Mouse (Mus musculus): ENCODE measurements around the gene Rab40c. TPM values are rescaled to one million over a fixed set of nuclear protein-coding genes. Genes with fewer than 3 reads are reported as not detected.
"Not testable (repeated sequence)": the region's sequence is repeated elsewhere in the genome, so short reads cannot be mapped to it uniquely, and the experiment has no call there.

Rab40c gene
- total RNA-seq, 1 experiment from 2014 or later: 7.0 TPM

GRCm38 (mm10) chr17:25877025-25877424 lies 42.5 kb downstream of the Rab40c start:
- ATAC-seq (replicated peaks; ENCODE audit: low read depth, poor library complexity, severe bottlenecking): no peak

GRCm38 (mm10) chr17:25876347-25876915 lies 43.1 kb downstream of the Rab40c start:
- ATAC-seq (replicated peaks; ENCODE audit: low read depth, poor library complexity, severe bottlenecking): no peak

DNA sequence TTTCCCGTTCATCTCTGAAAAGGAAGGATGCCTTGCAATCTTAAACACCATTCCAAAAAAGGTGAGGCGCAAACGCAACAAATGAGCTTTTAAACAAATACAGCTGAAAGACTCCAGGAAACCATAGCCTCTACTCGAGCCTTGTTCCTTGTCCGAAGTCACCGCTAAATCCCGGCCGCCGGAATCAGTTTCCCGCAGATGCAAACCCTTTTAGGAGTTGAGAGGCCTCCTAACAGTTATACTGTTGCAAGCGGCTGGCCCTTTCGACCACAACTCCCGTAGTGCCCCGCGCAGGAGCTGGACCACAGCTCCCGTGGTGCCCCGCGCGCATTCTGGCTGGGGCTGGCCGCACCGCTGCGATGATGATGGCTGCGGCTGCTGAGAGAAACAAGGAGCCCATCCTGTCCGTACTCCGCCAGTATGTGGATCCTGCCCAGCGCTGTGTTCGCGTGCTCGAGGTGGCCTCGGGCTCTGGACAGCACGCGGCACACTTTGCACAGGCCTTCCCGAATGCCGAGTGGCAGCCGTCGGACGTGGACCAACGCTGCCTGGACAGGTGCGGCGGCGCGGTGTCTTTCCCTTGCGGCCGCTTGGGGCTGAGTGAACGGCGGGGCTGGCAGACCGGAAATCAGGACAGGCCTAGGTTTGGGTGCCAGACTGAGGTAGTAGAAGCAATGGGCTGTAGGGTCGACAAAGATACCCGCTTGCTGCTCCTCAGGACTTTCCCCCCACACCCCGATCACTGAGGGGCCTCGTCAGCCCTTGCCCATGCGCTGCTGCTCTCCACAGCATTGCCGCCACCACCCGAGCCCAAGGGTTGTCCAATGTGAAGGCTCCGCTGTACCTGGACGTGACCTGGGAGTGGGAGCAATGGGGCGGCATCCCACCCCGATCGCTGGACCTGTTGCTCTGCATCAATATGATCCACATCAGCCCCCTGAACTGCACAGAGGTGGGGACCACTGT lies 44.1 kb downstream of the Rab40c start:
- ATAC-seq (replicated peaks; ENCODE audit: low read depth, poor library complexity, severe bottlenecking): peak; percentile 81

- ATAC-seq (replicated peaks; ENCODE audit: low read depth, poor library complexity, severe bottlenecking): peak; percentile 74
These were observed 44.8 kb downstream of the Rab40c start, which contains the start of gene Mettl26 for GRCm38 (mm10) chr17:25874721-25875170. Gene Mettl26, plus strand, starts transcription at chr17:25875074.

DNA sequence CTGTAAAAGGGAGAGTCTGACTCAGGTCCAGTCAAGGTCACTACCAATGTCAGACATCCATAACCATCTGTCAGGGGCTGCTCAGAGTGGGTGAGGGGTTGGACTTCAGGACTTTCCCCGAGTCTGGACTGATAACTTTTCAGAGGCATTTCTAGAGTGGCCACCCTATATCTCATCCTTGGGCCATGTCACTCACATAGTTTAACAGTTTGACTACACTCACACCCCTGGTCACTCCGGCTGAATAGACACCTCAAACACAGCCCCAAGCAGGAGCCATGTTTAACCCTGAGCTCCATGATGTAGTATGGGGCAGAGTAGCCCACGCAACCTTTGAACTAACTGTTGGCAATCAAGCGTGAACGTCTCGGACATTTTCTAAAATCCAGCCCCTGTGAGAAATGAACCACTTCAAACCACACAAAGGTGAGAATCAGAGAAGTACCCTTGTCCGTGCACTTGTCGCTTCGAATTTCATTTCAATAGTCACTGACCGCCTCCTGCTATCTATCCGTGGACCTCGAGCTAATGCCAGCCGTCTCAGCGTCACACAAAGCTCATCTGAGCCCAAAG lies 45.3 kb downstream of the Rab40c start:
- no peak for ATAC-seq (replicated peaks; ENCODE audit: low read depth, poor library complexity, severe bottlenecking)

- ATAC-seq (replicated peaks; ENCODE audit: low read depth, poor library complexity, severe bottlenecking): no peak
These were observed 46.0 kb downstream of the Rab40c start for GRCm38 (mm10) chr17:25873405-25874147.

DNA sequence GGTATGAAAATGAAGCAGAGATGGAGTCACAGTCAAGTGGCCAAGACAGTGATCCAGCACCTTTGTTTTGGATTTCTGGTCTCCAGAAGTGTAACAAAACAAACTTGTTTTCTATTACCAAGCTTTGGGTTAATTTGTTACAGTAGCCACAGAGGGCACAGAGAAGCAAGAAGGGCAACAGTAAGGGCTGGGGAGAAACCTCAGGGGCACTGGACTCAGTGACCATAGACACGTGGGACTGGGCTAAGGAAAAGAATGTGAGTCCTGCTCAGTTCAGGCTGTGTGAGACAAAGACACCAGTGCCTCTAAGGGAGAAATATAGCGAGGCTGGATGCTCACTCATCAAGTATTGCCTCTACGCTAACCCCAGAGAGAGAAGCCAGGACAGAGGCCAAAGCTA lies 46.9 kb downstream of the Rab40c start:
- no peak for ATAC-seq (replicated peaks; ENCODE audit: low read depth, poor library complexity, severe bottlenecking)

- not testable (repeated sequence) for ATAC-seq (replicated peaks; ENCODE audit: low read depth, poor library complexity, severe bottlenecking)
These were observed 48.0 kb downstream of the Rab40c start for GRCm38 (mm10) chr17:25871566-25871965.

GRCm38 (mm10) chr17:25869954-25870353 lies 49.6 kb downstream of the Rab40c start:
- no peak for ATAC-seq (replicated peaks; ENCODE audit: low read depth, poor library complexity, severe bottlenecking)

DNA sequence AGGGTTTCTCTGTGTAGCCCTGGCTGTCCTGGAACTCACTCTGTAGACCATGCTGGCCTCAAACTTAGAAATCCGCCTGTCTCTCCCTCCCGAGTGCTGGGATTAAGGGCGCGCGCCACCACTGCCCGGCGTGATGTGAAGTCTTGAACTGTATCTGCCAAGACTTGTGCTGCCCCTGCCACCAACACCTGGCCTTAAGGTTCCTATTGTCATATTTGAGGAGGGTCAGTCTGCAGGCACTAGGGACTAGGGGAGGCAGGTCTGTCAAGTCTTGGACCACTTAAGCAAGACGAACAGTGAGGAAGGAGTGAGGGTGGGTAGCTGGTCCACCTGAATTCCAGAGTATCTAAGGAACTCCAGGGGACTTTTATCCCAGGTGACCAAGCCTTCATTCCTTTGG lies 50.0 kb downstream of the Rab40c start:
- ATAC-seq (replicated peaks; ENCODE audit: low read depth, poor library complexity, severe bottlenecking): no peak

DNA sequence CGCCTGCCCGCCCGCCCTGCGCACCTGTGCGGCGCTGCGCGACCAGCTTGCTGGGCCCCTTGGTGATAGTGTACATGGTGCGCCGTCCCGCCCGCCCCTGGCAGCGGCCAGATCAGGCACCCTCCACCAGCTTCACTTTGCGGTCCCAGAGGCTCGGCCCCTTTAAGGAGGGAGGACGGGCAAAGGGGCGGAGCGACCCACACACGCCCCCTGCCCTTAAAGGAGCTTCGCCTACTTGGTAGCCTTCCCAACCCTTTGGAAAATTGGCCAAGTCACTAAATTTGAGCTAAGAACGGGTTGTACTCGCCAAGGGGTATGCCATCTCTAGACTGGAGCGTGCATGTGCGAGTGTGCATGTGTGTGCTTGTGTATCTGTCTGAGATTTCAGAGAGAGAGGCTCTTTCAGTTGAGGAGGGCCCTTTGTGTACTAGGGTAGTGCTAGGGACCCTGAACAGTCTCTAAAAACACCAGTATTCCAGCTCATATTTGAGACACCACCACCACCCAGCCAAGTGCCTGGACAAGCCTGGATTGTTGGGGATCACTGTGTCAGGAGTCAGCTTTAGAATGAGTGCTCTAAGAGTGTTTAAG lies 50.8 kb downstream of the Rab40c start, which contains the start of gene Mcrip2:
Gene Mcrip2, minus strand, starts transcription at position 164 of the 591 bp plus-strand sequence.
- peak; percentile 89 for ATAC-seq (replicated peaks; ENCODE audit: low read depth, poor library complexity, severe bottlenecking)

DNA sequence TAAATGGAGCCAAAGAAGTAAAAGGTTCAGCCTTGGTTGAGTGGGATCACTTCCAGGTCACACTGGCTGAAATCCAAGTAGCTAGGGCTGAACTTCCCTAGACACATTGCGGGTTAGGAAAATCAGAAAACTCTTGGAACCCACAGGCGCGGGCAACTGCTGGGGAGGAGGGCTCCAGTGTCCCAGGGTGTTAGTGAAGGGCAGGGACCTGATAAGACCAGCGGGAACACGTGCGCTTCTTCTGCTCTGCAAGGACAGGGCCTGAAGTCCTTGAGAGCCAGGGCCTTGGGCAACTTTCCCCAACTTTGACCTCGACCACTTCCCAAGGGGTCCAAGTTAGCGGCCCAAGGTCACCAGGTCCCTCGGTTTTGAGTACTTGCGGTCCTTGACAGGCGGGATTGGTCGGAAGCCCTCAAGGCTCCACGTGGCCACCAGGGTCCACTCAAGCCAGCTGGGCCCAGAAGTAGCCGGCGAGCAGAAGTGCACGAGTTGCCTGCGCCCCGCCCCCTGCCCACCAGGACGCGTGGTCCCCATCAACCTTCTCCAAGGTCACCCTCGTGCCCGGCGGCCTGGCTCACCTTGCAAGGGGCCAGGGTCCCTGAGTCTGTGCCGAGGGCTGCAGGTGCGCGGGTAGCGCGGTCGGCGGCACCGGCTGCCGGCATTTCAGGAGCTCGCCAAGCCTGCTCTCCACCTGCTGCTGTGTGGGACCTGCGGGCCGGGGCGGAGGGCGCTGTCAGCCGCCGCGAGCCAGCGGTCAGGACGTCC lies 51.5 kb downstream of the Rab40c start:
- peak; percentile 46 for ATAC-seq (replicated peaks; ENCODE audit: low read depth, poor library complexity, severe bottlenecking)

GRCm38 (mm10) chr17:25867509-25867835 lies 52.1 kb downstream of the Rab40c start:
- ATAC-seq (replicated peaks; ENCODE audit: low read depth, poor library complexity, severe bottlenecking): peak; percentile 19; the same call in 1 of the 2 replicates

DNA sequence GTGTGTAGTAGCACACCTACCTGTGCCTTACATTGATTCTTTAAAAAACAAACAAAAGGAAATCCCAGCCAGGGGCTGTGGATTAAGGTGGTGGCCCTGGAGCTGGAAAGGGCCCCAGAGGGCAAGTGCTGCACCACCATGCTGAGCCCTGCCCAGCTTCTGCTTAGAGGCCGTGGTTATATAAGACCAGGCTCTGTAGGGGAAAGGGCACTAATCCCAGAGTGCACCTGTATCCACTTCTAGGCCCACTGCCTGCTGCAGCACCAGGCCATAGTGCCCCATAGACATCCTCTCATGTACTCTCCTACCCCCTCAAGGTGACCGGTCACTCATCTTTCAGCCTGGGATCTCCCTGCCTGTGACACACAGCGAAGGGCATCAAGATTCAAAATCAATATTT lies 53.4 kb downstream of the Rab40c start:
- no peak for ATAC-seq (replicated peaks; ENCODE audit: low read depth, poor library complexity, severe bottlenecking)

DNA sequence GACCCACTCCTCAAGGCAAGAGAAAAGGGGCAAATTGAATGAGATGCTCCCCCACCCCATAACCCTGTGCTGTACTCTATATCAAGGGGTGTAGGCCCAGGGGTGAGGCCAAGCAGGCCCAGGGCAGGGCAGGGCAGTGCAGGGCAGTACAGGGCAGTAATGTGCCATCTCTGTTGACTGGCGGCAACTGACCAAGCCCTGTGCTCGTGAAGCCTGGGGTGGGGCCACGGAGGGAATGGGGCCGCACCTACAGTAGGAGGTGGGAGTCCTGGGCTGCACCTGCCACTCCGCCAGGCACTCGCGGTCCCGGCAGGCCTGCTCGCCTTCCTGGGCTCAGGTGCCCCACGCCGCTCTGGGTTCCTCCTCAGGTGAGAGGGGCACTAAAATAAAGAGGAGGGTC lies 54.2 kb downstream of the Rab40c start:
- no peak for ATAC-seq (replicated peaks; ENCODE audit: low read depth, poor library complexity, severe bottlenecking)

DNA sequence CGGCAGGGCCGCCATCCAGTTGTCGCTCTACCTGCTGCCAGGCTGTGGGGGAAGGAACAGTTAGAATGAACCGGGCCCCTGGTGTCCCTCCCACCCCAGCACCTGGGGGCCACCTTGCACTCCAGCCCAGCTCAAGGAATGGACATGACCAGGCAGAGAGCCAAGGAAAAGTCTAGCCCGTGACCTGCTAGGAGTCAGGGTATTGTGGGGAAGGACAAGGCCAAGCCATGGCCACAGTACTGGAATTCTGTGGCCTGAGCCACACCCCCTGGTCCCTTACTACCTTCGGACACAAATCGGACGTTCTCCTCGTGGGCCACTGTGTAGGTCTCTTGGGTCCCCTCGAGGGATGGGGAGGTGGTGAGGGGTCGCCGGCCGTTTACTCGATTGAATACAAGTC lies 55.2 kb downstream of the Rab40c start:
- no peak for ATAC-seq (replicated peaks; ENCODE audit: low read depth, poor library complexity, severe bottlenecking)

DNA sequence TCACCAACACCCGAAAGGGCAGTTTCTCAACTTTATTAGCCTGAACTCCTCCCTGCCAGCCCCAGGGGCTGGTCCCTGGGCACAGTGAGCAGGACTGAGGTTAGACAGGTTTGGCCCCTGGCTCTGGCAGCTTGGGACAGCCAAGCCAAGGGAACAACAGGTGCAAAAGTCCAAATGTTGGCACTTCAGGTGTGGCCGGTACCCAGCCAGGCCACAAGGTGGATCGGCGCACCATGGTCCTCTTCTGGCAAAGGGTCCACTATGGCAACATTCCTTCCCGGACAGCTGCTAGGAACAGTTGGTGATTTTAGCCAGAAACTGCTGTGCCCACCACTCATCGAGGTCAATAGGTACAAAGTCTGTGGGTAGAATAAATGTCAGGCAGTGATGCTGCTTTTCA lies 55.8 kb downstream of the Rab40c start:
- ATAC-seq (replicated peaks; ENCODE audit: low read depth, poor library complexity, severe bottlenecking): no peak

GRCm38 (mm10) chr17:25861704-25862612 lies 57.6 kb downstream of the Rab40c start:
- no peak for ATAC-seq (replicated peaks; ENCODE audit: low read depth, poor library complexity, severe bottlenecking)

All from common myeloid progenitor, adult 5-6 weeks (primary cell).